Mouse (Mus musculus): ENCODE data around the gene Slc4a7. TPM values are rescaled to one million over a fixed set of nuclear protein-coding genes. Genes with fewer than 3 reads are reported as not detected.
"Not testable (repeated sequence)": the region's sequence is repeated elsewhere in the genome, so short reads cannot be mapped to it uniquely, and the experiment has no call there.

Gene Slc4a7
- total RNA-seq, 2 experiments from 2014 or later: 18.3 to 18.4 TPM

- DNase-seq: no peak
- intact Hi-C loops (cut with DNase I): no loop called here
Observed at GRCm38 (mm10) chr14:14789840-14790470, 87.9 kb downstream of the Slc4a7 start.

GRCm38 (mm10) chr14:14799861-14800260, 97.8 kb downstream of the Slc4a7 start:
- intact Hi-C loops (cut with DNase I): no loop called here
- no peak for DNase-seq

GRCm38 (mm10) chr14:14800332-14800731, 98.3 kb downstream of the Slc4a7 start:
- DNase-seq: no peak
- intact Hi-C loops (cut with DNase I): no loop called here

GRCm38 (mm10) chr14:14800810-14801209, 98.7 kb downstream of the Slc4a7 start:
- DNase-seq: no peak
- intact Hi-C loops (cut with DNase I): no loop called here

GRCm38 (mm10) chr14:14803115-14803514, 101.0 kb downstream of the Slc4a7 start, which contains the start of gene Nek10:
Nek10 (plus strand) TSS chr14:14803415.
- DNase-seq; intact Hi-C loops (cut with DNase I): not testable (repeated sequence)

- peak in 1 of 2 experiments; percentile 6 for DNase-seq
- intact Hi-C loops (cut with DNase I): no loop called here
Observed at GRCm38 (mm10) chr14:14803921-14804517, 101.9 kb downstream of the Slc4a7 start.

- no peak for DNase-seq
- intact Hi-C loops (cut with DNase I): no loop called here
Observed at GRCm38 (mm10) chr14:14804518-14805212, 102.6 kb downstream of the Slc4a7 start.

- intact Hi-C loops (cut with DNase I): no loop called here
Observed at GRCm38 (mm10) chr14:14832520-14833240, 130.6 kb downstream of the Slc4a7 start.

GRCm38 (mm10) chr14:14833498-14833897, 131.4 kb downstream of the Slc4a7 start:
- DNase-seq: no peak
- intact Hi-C loops (cut with DNase I): no loop called here

More at GRCm38 (mm10) chr14:14832520-14833240, 130.6 kb downstream of the Slc4a7 start:
- DNase-seq: peak; percentile 80 to 82

GRCm38 (mm10) chr14:14834266-14834665, 132.2 kb downstream of the Slc4a7 start:
- intact Hi-C loops (cut with DNase I): no loop called here
- DNase-seq: no peak

- no peak for DNase-seq
- intact Hi-C loops (cut with DNase I): no loop called here
Observed at GRCm38 (mm10) chr14:14837627-14838026, 135.5 kb downstream of the Slc4a7 start.

- DNase-seq: peak in 1 of 2 experiments; percentile 14
Observed at GRCm38 (mm10) chr14:14838109-14838508, 136.0 kb downstream of the Slc4a7 start.

GRCm38 (mm10) chr14:14842734-14843530, 140.9 kb downstream of the Slc4a7 start:
- DNase-seq: no peak
- intact Hi-C loops (cut with DNase I): no loop called here

More at GRCm38 (mm10) chr14:14838109-14838508, 136.0 kb downstream of the Slc4a7 start:
- intact Hi-C loops (cut with DNase I): no loop called here

Other genes with a start within 250 kb of the Slc4a7 start
- under 1 TPM in 1 of 2 experiments, not detected in 1; 0.17 TPM for gene Nek10, start 101.1 kb downstream of the Slc4a7 start, total RNA-seq (2021)